Mouse (Mus musculus): ENCODE data around the gene Tas2r103. TPM values are rescaled to one million over a fixed set of nuclear protein-coding genes. Genes with fewer than 3 reads are reported as not detected.

Tas2r103 gene
- total RNA-seq (2021), result not detected
- long read RNA-seq, experiment 1, result 0 reads
- long read RNA-seq, experiment 2, result 0 reads

GRCm38 (mm10) chr6:133037001-133037400, at the start of gene Tas2r103:
Gene Tas2r103 (minus strand): TSS chr6:133037101.
- no peak for DNase-seq (ENCODE audit: low spot score in 2 of 2)

- DNase-seq (ENCODE audit: low spot score in 2 of 2), result no peak
Observed at GRCm38 (mm10) chr6:133055716-133056115, 18.8 kb upstream of the Tas2r103 start, which contains the start of gene Tas2r140. Gene Tas2r140 (minus strand): TSS chr6:133055816.

Other genes starting within 250 kb of the Tas2r103 start
- gene Tas2r117, start 234.3 kb downstream of the Tas2r103 start, total RNA-seq (2021), result not detected
- gene Tas2r123, start 190.0 kb downstream of the Tas2r103 start, total RNA-seq (2021), result not detected
- not detected for gene Tas2r116, start 181.7 kb downstream of the Tas2r103 start, total RNA-seq (2021)
- gene Tas2r110, start 169.1 kb downstream of the Tas2r103 start, total RNA-seq (2021), result not detected
- not detected for gene Tas2r113, start 144.1 kb downstream of the Tas2r103 start, total RNA-seq (2021)
- gene Tas2r125, start 127.5 kb downstream of the Tas2r103 start, total RNA-seq (2021), result not detected
- gene Tas2r129, start 86.0 kb downstream of the Tas2r103 start, total RNA-seq (2021), result not detected
- not detected for gene Tas2r131, start 79.2 kb downstream of the Tas2r103 start, total RNA-seq (2021)
- gene Tas2r109, start 56.1 kb downstream of the Tas2r103 start, total RNA-seq (2021), result not detected
- not detected for gene Tas2r140, start 18.7 kb upstream of the Tas2r103 start, total RNA-seq (2021)
- 100 to 1,000 TPM in 1 of 2 experiments, 10 to 100 TPM in 1; 88.2 to 104 TPM for gene Smim10l1, start 67.8 kb upstream of the Tas2r103 start, total RNA-seq (2021)